Mouse (Mus musculus) urinary bladder, adult 18-20 months (tissue): Measurements from ENCODE around the gene Dcaf5.
A peak's percentile ranks its signal among the peaks of the same experiment; 100 is the strongest.
"Not testable (repeated sequence)": the region's sequence is repeated elsewhere in the genome, so short reads cannot be mapped to it uniquely, and the experiment has no call there.

ENCODE experiments used
- DNase-seq, 2 experiments: peaks; one replicate each; pipeline ENCODE4 v3.0.0; 2022; ENCODE audit warnings: low spot score in 2 of 2, mixed read lengths in 2 of 2

Dcaf5 gene

GRCm38 (mm10) chr12:80436336-80436976 is at the start of gene Dcaf5:
Dcaf5 (minus strand) TSS chr12:80436601.
- DNase-seq: peak; percentile 58 to 71

- no peak for DNase-seq
Observed at GRCm38 (mm10) chr12:80483397-80483796, 47.0 kb upstream of the Dcaf5 start.

DNA sequence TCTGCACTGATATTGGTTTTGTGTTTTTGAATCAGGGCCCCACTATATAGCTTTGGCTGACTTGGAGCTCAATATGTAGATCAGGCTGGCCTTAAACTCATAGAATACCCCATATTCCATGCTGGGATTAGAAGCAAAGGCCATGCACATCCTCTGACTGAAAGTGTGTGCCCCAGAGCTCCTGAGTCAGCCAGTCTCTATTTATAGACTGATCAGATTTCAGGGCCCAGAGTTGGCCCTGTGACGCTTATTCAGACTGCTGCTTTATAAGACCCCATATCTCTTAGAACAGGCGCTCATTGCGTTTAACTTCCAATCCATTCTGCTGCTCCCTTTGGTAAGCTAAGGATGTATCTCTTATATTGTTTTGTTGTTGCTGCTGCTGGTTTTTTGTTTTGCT is 43.6 kb upstream of the Dcaf5 start:
- no peak for DNase-seq

DNA sequence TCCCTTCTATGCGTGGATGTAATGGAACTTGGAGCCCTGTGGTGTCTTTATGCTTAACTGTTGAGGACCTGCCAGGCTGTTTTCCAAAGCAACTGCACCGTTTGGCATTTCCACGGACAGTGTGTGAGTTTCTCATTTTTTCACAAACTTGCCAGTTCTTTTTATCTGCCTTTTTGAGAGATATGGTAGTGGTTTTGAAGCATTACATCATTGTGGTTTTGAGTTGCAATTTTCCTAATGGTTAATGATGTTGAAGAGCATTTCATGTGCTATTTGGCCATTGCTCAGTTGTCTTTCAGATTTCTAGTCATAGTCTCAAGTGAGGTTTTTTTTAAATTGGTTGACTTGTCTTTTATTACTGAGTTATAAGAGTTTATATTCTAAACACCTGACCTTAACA is 37.3 kb upstream of the Dcaf5 start:
- DNase-seq: no peak

GRCm38 (mm10) chr12:80471926-80472325 is 35.5 kb upstream of the Dcaf5 start:
- no peak for DNase-seq

GRCm38 (mm10) chr12:80470206-80470605 is 33.8 kb upstream of the Dcaf5 start:
- no peak for DNase-seq

DNA sequence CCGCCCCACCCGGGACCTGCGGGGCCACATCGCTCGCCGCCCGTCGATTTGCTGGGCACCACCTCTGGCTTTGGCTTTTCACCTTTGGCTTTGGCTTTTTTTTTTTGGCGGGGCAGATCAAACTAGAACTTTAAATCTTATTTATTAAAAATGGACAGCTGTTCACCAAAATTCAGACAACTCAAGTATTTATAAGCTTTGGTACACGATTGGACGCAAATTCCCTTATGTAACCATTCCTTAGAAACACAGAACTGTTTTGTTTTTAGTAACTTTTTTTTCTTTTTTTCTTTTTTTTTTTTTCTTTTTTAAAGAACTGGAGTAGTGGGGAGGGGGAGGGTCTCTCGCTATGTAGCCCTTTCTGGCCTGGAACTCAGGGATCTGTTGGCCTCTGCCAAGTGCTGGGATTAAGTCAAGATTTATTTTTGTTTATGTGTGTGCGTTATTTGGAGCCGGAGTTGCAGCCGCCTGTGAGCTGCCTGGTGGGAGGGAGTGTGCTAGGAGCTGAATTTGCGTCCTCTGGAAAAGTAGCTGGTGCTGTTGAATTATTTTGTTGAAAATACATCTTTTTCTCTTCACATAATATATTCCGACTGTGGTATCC is 27.4 kb upstream of the Dcaf5 start:
- no peak for DNase-seq

- peak; percentile 87 to 88 for DNase-seq
Observed at GRCm38 (mm10) chr12:80462942-80463651, 26.7 kb upstream of the Dcaf5 start, which contains the start of gene Exd2. Exd2 (plus strand) TSS chr12:80463095.

- not testable (repeated sequence) for DNase-seq
Observed at GRCm38 (mm10) chr12:80462292-80462896, 26.0 kb upstream of the Dcaf5 start.

- no peak for DNase-seq
Observed at GRCm38 (mm10) chr12:80458033-80458432, 21.6 kb upstream of the Dcaf5 start.

DNA sequence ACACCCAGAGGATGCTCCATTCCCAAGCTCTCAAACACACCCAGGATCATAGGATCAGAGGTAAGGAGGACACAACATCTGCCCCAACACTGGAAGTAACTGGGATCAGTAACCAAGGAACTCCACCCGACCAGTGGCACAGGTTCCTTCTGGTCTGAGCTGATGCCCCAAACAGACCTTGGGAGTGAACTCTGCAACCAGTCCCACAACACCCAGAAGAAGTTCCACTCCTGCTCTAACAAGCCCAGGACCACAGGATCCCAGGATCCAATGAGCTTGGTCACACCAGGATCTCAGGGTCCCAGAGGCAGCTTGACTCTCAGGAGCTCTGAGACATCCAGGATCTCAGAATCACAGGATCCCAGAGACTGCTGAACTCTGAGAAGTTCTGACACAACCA is 17.1 kb upstream of the Dcaf5 start:
- no peak for DNase-seq

- no peak for DNase-seq
Observed at GRCm38 (mm10) chr12:80444525-80445109, 8.2 kb upstream of the Dcaf5 start.

DNA sequence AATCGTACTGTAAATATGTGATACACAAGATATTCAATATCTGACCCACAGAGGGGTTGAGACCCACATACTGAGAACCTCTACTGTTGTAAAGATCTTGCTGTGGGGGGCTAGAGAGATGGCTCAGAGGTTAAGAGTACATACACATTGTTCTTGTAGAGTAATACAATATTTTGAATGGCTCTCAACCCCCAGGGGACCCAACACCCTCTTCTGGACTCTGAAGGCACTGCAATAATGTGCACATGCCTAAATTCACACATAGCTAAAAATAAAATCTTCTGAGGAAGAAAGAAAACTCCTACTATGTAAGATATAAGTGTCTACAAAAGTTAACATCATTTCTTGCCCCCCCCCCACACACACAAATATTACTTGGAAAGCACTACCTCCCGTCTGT is 4.6 kb upstream of the Dcaf5 start:
- DNase-seq: no peak

DNA sequence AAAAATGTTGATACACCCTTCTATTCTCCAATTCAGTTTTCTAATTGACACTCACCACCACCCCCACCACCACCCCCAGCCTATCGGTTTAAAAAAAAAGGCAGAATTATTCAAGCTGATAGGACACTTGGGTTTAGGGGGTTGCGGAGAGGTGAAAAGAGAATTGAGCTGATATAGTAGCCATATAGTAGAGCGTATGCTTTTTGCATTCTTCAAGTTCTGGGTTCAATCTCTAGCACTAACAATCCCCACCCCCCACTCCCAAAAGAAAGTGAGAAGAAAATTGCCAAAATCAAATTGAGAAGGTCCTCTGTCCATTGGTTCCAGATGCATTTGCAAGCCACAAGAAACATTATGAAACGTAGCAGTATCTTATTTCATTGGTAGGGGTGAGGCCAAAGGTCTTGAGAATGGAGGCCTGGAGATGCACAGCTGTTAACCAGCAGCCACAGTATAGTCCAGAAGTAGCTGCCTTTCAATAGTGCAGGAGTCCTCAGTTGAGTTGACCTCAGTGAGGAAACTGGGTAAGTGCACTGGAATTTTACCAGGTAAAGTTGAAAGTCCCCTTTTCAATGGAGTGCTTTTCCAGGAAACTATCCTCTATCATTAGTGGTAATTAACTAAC is 762 bp upstream of the Dcaf5 start:
- no peak for DNase-seq

DNA sequence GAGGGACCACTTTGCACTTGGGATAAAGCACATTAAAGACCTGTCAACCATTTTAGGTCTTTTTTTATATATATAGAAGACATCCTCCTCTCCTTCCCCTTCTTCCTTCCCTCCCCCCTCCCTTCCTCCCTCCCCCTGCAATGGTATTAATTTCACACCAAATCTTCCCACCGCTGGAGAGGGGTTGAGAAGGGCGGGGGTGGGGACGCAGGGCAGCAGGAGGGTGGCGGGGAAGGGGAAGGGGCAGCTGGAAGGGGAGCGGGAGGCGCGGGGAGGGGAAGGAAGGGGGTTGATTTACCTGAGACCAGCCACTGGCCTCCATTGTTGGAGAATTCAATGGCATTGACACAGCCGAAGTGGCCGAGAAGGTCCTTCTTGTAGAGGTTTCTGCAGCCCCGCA is 514 bp downstream of the Dcaf5 start:
- no peak for DNase-seq

- peak; percentile 61 to 69 for DNase-seq
Observed at GRCm38 (mm10) chr12:80434961-80435691, 1.3 kb downstream of the Dcaf5 start.

DNA sequence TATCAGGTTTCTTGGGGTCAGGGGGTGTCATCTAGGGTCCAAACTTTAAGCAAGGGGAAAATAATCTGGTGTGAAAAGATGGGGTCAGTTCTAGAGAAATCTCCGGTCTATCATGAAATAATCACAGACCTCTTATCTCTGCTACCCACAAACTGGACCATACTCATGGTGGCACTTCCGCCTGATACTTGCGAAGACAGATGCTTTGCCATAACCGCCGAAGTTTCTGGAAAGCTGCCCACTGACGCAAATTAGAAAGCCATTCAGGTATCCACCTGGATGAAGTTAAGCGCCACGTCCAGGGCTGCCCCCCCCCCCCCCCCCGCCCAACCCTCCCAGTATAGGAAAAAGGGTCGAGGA is 1.8 kb downstream of the Dcaf5 start:
- DNase-seq: no peak

GRCm38 (mm10) chr12:80433266-80433665 is 3.1 kb downstream of the Dcaf5 start:
- no peak for DNase-seq

GRCm38 (mm10) chr12:80427683-80428082 is 8.7 kb downstream of the Dcaf5 start:
- no peak for DNase-seq

DNA sequence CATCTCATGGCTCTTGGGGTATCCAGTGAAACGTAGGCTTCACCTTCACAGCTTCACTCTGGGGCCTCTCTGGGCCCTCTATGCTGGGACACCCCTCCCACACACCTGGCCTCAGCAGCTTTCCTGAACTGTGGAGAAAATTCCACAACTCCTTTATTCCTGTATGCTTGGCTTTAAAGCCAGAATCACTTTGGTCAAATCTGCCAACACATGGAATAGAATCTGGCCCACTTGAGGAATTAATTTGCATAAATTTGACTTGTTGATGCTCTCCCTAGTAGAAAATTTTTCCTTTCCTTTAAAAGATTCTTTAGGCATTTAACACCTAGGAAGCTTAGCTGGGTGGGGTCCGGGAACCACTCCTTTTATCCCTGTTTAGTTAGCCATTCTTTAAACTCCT is 21.3 kb downstream of the Dcaf5 start:
- no peak for DNase-seq

- no peak for DNase-seq
Observed at GRCm38 (mm10) chr12:80410855-80411254, 25.5 kb downstream of the Dcaf5 start.
